ENCODE assay signal across 8 mouse cellular contexts in the genomic region with DNA sequence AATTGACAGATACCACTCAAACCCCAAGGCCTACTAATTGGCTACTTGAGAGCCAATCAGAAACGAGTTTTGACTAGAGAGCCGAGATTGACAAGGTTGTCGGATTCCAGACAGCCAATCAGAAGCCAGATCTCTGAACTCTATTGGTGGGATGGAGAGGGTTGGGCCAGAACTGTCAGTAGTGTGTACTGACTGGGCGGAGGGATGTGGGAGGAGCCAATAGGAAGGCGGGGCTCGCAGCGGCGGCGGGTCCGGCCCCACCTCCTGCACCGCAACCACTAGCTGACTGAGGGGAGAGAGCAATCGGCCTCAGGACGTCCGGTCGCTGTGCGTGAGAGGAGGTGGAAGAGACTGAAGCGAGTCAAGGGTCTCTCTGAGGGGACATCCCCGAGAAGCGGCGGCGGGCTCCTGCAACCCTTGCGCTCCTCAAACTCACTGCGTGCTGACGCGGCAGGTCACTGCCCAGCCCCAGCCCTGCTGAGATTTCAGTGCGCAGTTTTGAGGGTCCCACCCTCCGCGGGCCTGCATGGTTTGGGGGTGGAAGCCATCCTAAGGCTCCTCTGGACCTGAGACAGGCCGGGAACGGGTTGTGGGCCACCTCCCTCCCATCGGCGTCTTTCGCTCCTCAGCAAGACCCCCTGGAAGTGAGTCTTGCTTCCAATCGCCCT. TPM values are rescaled to one million over a fixed set of nuclear protein-coding genes. Genes with fewer than 3 reads are reported as not detected.
A peak's percentile ranks its signal among the peaks of the same experiment; 100 is the strongest.
DNase-seq lines count a peak whose midpoint lies in the region; ATAC-seq and TF ChIP-seq lines count a peak whose summit lies in the region.

A gene (plus strand): TSS at position 274 of the 668 bp plus-strand sequence.

- H3K4me2 ChIP-seq in lung, embryonic 15.5 days = peak within 1 kb of the TSS; percentile 90

- H3K36me3 ChIP-seq in hindbrain, embryonic 10.5 days = peaks cover 2% of the 10 kb centered on the region
- 0 out of 2 replicates have a peak, but pooled peaks cover 2% of the 10 kb centered on the region for H3K36me3 ChIP-seq in lung, embryonic 15.5 days

- H3K9me3 ChIP-seq in hindbrain, embryonic 10.5 days = no peaks in the 10 kb centered on the region
- no peaks in the 10 kb centered on the region for H3K9me3 ChIP-seq in lung, embryonic 15.5 days

- DNase-seq in Patski (ENCODE audit: low read depth, low spot score) = peak; percentile 27
- peak; percentile 95 to 96 for DNase-seq in cerebellum, postnatal 10 days
- peak; percentile 92 to 94 for DNase-seq in frontal cortex, adult 2 months (ENCODE audit: extremely low spot score in 1 of 2, low spot score in 1 of 2)
- DNase-seq in hindbrain, embryonic 10.5 days (ENCODE audit: low spot score) = peak; percentile 91
- DNase-seq in layer of hippocampus, adult 9-10 months (ENCODE audit: low spot score) = peak; percentile 85
- DNase-seq in thymus, adult 18-20 months = peak; percentile 60 to 77

- no peaks in the 10 kb centered on the region for H3K27me3 ChIP-seq in Patski
- no peaks in the 10 kb centered on the region for H3K27me3 ChIP-seq in hindbrain, embryonic 10.5 days (ENCODE audit: insufficient read depth, poor library complexity, severe bottlenecking)
- H3K27me3 ChIP-seq in lung, embryonic 15.5 days = no peaks in the 10 kb centered on the region

- TF ChIP-seq CTCF in Patski (IDR thresholded peaks at IDR 0.05) = no peak
- no peak for TF ChIP-seq CTCF in olfactory bulb, adult 2 months (IDR thresholded peaks at IDR 0.05; ENCODE audit: insufficient read depth, low read depth, low read length)

- peak; percentile 80 for ATAC-seq in Patski
- ATAC-seq in lung, embryonic 15.5 days (ENCODE audit: borderline replicate concordance, extremely low read depth, low FRiP score, low TSS enrichment) = peak; percentile 99

- in situ Hi-C loops in Patski (cut with MboI; ENCODE audit: low pct_unique_long_range_greater_than_20kb) = no loop called here

- CTCF ChIA-PET in Patski (lab: Charles Lee) = interaction anchor here (0.6 kb wide), 1 partner anchor 78 kb away, joined by 3 read pairs; no protein-coding TSS in a partner anchor

- peak within 1 kb of the TSS; percentile 87 for H3K27ac ChIP-seq in hindbrain, embryonic 10.5 days
- H3K27ac ChIP-seq in lung, embryonic 15.5 days = peak within 1 kb of the TSS; percentile 55; the same call in 1 of the 2 replicates
- no peak within 1 kb of the TSS for H3K27ac ChIP-seq in olfactory bulb, adult 2 months (ENCODE audit: insufficient read depth, low read depth, low read length)

- peak within 1 kb of the TSS; percentile 73 for H3K9ac ChIP-seq in lung, embryonic 15.5 days

- WGBS in hindbrain, embryonic 10.5 days = under 1% methylated on average over 34 of the region's 34 CpGs
- under 1% methylated on average over 34 of the region's 34 CpGs for WGBS in lung, embryonic 15.5 days
- WGBS in olfactory bulb, adult 2 months = under 1% methylated on average over 34 of the region's 34 CpGs

- peaks cover 13% of the 10 kb centered on the region for H3K4me1 ChIP-seq in hindbrain, embryonic 10.5 days (replicated peaks)
- peaks cover 12% of the 10 kb centered on the region; the same call in 1 of the 2 replicates for H3K4me1 ChIP-seq in lung, embryonic 15.5 days
- peaks cover 4% of the 10 kb centered on the region; the same call in 1 of the 2 replicates for H3K4me1 ChIP-seq in olfactory bulb, adult 2 months (ENCODE audit: control insufficient read depth, insufficient read depth, low read length)

- peak within 1 kb of the TSS; percentile 78 for H3K4me3 ChIP-seq in hindbrain, embryonic 10.5 days
- peak within 1 kb of the TSS; percentile 66 for H3K4me3 ChIP-seq in lung, embryonic 15.5 days
- H3K4me3 ChIP-seq in olfactory bulb, adult 2 months (ENCODE audit: insufficient read depth, low read depth, low read length) = peak within 1 kb of the TSS; percentile 67

- POLR2A ChIA-PET in Patski (lab: Charles Lee) = no interaction called here

- TF ChIP-seq POLR2A in olfactory bulb, adult 2 months (IDR thresholded peaks at IDR 0.05; ENCODE audit: insufficient read depth, low read depth, low read length) = no peak

RNA-seq across cellular contexts. Expression of the gene that starts here (rescaled TPM):
- polyA plus RNA-seq in Patski (2021) = 0.27 TPM
- 1.3 and 1.6 TPM in 2 replicates for polyA plus RNA-seq in frontal cortex, adult 2 months (2012; rRNA removed)
- 4.6 and 4.7 TPM in 2 replicates for polyA plus RNA-seq in hindbrain, embryonic 10.5 days (2016; fragmentation: Nextera tagmentation; extraction: Ambion mirVana)
- 3.9 and 4.3 TPM in 2 replicates for polyA plus RNA-seq in lung, embryonic 15.5 days (2015; fragmentation: Nextera tagmentation; extraction: Ambion mirVana)
- not detected in 2 replicates for polyA plus RNA-seq in olfactory bulb, adult 2 months (2012; ENCODE audit: insufficient read depth, insufficient read length, low replicate concordance, missing spikeins)

Comparison
In these comparisons a context has a peak if more than half of its experiments do, and no peak if none do; other contexts are left out.
1. Peak in DNase-seq and ATAC-seq in Patski; RNA of the gene not detected or under 1 TPM.
2. DNase-seq: peak in every context shown above with its lines; median percentile 96 in cerebellum, postnatal 10 days; 93 in frontal cortex, adult 2 months; 91 in hindbrain, embryonic 10.5 days; 85 in layer of hippocampus, adult 9-10 months; 68 in thymus, adult 18-20 months; 27 in Patski.